Mouse (Mus musculus) myocyte (in vitro differentiated cells): ENCODE results near the gene Ccnyl1.

Experiments
- MAX ChIP-seq: IDR thresholded peaks from one replicate; pipeline ENCODE4 v1.6.1; 2011; ENCODE audit warnings: low read depth, mild to moderate bottlenecking, control low read depth
- MYOG ChIP-seq, 3 experiments: IDR thresholded peaks; one replicate each; pipeline ENCODE4 v1.6.1; 2011; ENCODE audit warnings: control low read depth in 2 of 3, low read depth in 2 of 3, mild to moderate bottlenecking in 2 of 3; ENCODE audit not compliant: insufficient read length in 2 of 3, control insufficient read depth in 1 of 3, insufficient read depth in 1 of 3

DNA sequence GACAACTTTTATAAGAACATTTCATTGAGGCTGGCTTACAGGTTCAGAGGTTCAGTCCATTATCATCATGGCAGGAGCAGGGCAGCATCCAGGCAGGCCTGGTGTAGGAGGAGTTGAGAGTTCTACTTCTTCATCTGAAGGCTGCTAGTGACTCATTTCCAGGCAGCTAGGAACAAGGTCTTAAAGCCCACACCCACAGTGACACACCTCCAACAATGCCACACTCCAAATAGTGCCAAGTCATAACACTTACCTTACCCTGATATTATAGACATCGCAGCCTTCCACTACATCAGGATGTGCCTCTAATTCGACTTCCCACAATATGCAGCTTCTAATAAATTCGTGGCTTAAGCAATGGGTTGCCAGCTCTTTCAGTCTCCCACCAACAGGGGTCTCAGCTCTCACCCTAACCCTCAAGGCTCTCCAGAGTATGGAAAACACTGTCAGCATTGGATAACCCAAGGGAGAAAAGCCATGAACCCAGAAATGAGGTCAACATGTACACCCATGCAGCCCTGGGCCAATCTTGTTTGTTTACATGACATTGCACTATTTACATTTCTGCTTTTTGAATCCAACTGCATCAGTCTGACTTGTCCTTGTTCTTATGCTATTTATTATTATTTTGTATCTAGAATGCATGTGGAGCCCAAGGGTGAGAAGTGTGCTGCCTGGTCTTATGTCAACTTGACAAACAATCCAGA, 33.7 kb upstream of the Ccnyl1 start:
- TF ChIP-seq MAX, result no peak
- TF ChIP-seq MYOG (IDR thresholded peaks at IDR 0.05; ENCODE audit: control insufficient read depth in 1 of 3, insufficient read depth in 1 of 3, insufficient read length in 2 of 3, low read depth in 2 of 3), result no peak
